Mouse (Mus musculus): ENCODE results near the gene Hcn3. TPM values are rescaled to one million over a fixed set of nuclear protein-coding genes. Genes with fewer than 3 reads are reported as not detected.

Gene Hcn3
- polyA plus RNA-seq, 1 experiment from 2014 or later = 0.45 TPM

GRCm38 (mm10) chr3:89123313-89123712 is 36.7 kb downstream of the Hcn3 start:
- no peak for TF ChIP-seq CTCF (IDR thresholded peaks at IDR 0.05; ENCODE audit: low read depth)
- H3K9ac ChIP-seq (ENCODE audit: low read length) = no peak overlapping the region
- DNase-seq (ENCODE audit: low spot score) (no peak), ATAC-seq (ENCODE audit: low FRiP score, low TSS enrichment) (0 out of 2 replicates have a peak, but pooled peaks have one; percentile 68)
- H3K4me2 ChIP-seq (replicated peaks; ENCODE audit: low read depth) = no peak overlapping the region
- no peak overlapping the region for H3K4me3 ChIP-seq (ENCODE audit: low read depth, low read length)
- H3K4me1 ChIP-seq (replicated peaks; ENCODE audit: control insufficient read depth, insufficient read depth) = no peaks in the 10 kb centered on the region
- no peaks in the 10 kb centered on the region for H3K36me3 ChIP-seq (ENCODE audit: control insufficient read depth, insufficient read depth, low read length)
- no peaks in the 10 kb centered on the region for H3K27me3 ChIP-seq (ENCODE audit: control insufficient read depth, insufficient read depth, low read length)
- no peak overlapping the region for H3K27ac ChIP-seq (replicated peaks)
- WGBS = 61% methylated on average over 2 of the region's 2 CpGs
- H3K9me3 ChIP-seq (ENCODE audit: control insufficient read depth, low read length) = no peaks in the 10 kb centered on the region

GRCm38 (mm10) chr3:89115522-89115921 is 44.5 kb downstream of the Hcn3 start:
- Histone ChIP-seq H3K4me2 (replicated peaks; ENCODE audit: low read depth) (no peak overlapping the region), H3K9ac (ENCODE audit: low read length) (no peak overlapping the region), H3K4me3 (ENCODE audit: low read depth, low read length) (no peak overlapping the region), H3K27ac (replicated peaks) (no peak overlapping the region), H3K4me1 (replicated peaks; ENCODE audit: control insufficient read depth, insufficient read depth) (no peaks in the 10 kb centered on the region), H3K27me3 (ENCODE audit: control insufficient read depth, insufficient read depth, low read length) (no peaks in the 10 kb centered on the region), H3K36me3 (ENCODE audit: control insufficient read depth, insufficient read depth, low read length) (no peaks in the 10 kb centered on the region), H3K9me3 (ENCODE audit: control insufficient read depth, low read length) (no peaks in the 10 kb centered on the region)
- ATAC-seq (ENCODE audit: low FRiP score, low TSS enrichment) (peak; percentile 61; the same call in 1 of the 2 replicates), DNase-seq (ENCODE audit: low spot score) (no peak)
- peak; percentile 69 for TF ChIP-seq CTCF (IDR thresholded peaks at IDR 0.05; ENCODE audit: low read depth)
- no peak for TF ChIP-seq EP300 (optimal IDR thresholded peaks at IDR 0.05)
- WGBS = 0% methylated on average over 2 of the region's 2 CpGs

GRCm38 (mm10) chr3:89113058-89113457 is 46.9 kb downstream of the Hcn3 start:
- Histone ChIP-seq H3K9me3 (ENCODE audit: control insufficient read depth, low read length) (no peaks in the 10 kb centered on the region), H3K27me3 (ENCODE audit: control insufficient read depth, insufficient read depth, low read length) (no peaks in the 10 kb centered on the region), H3K27ac (replicated peaks) (no peak overlapping the region), H3K4me2 (replicated peaks; ENCODE audit: low read depth) (no peak overlapping the region), H3K4me1 (replicated peaks; ENCODE audit: control insufficient read depth, insufficient read depth) (no peaks in the 10 kb centered on the region), H3K9ac (ENCODE audit: low read length) (no peak overlapping the region), H3K4me3 (ENCODE audit: low read depth, low read length) (no peak overlapping the region), H3K36me3 (ENCODE audit: control insufficient read depth, insufficient read depth, low read length) (no peaks in the 10 kb centered on the region)
- DNase-seq (ENCODE audit: low spot score) (no peak), ATAC-seq (ENCODE audit: low FRiP score, low TSS enrichment) (no peak)
- 72% methylated on average over 4 of the region's 4 CpGs for WGBS
- TF ChIP-seq CTCF (IDR thresholded peaks at IDR 0.05; ENCODE audit: low read depth) (no peak), EP300 (optimal IDR thresholded peaks at IDR 0.05) (no peak)

GRCm38 (mm10) chr3:89108146-89108545 is 51.9 kb downstream of the Hcn3 start:
- ATAC-seq (ENCODE audit: low FRiP score, low TSS enrichment) (no peak), DNase-seq (ENCODE audit: low spot score) (no peak)

GRCm38 (mm10) chr3:89107545-89107944 is 52.5 kb downstream of the Hcn3 start:
- Histone ChIP-seq H3K9ac (ENCODE audit: low read length) (no peak overlapping the region), H3K27me3 (ENCODE audit: control insufficient read depth, insufficient read depth, low read length) (no peaks in the 10 kb centered on the region), H3K4me2 (replicated peaks; ENCODE audit: low read depth) (no peak overlapping the region), H3K36me3 (ENCODE audit: control insufficient read depth, insufficient read depth, low read length) (no peaks in the 10 kb centered on the region), H3K27ac (replicated peaks) (0 out of 2 replicates have a peak overlapping the region, but pooled peaks have one; percentile 5), H3K9me3 (ENCODE audit: control insufficient read depth, low read length) (no peaks in the 10 kb centered on the region), H3K4me3 (ENCODE audit: low read depth, low read length) (no peak overlapping the region), H3K4me1 (replicated peaks; ENCODE audit: control insufficient read depth, insufficient read depth) (no peaks in the 10 kb centered on the region)
- WGBS = 35% methylated on average over 3 of the region's 3 CpGs
- ATAC-seq (ENCODE audit: low FRiP score, low TSS enrichment) (no peak; the same call in 1 of the 2 replicates), DNase-seq (ENCODE audit: low spot score) (no peak)
- no peak for TF ChIP-seq EP300 (optimal IDR thresholded peaks at IDR 0.05)
- no peak for TF ChIP-seq CTCF (IDR thresholded peaks at IDR 0.05; ENCODE audit: low read depth)

More at GRCm38 (mm10) chr3:89108146-89108545, 51.9 kb downstream of the Hcn3 start:
- Histone ChIP-seq H3K4me3 (ENCODE audit: low read depth, low read length) (no peak overlapping the region), H3K36me3 (ENCODE audit: control insufficient read depth, insufficient read depth, low read length) (no peaks in the 10 kb centered on the region), H3K9ac (ENCODE audit: low read length) (no peak overlapping the region), H3K27ac (replicated peaks) (no peak overlapping the region), H3K4me1 (replicated peaks; ENCODE audit: control insufficient read depth, insufficient read depth) (no peaks in the 10 kb centered on the region), H3K4me2 (replicated peaks; ENCODE audit: low read depth) (no peak overlapping the region), H3K9me3 (ENCODE audit: control insufficient read depth, low read length) (no peaks in the 10 kb centered on the region), H3K27me3 (ENCODE audit: control insufficient read depth, insufficient read depth, low read length) (no peaks in the 10 kb centered on the region)
- WGBS = 45% methylated on average over 1 of the region's 1 CpGs
- no peak for TF ChIP-seq EP300 (optimal IDR thresholded peaks at IDR 0.05)

- DNase-seq (ENCODE audit: low spot score) = no peak
- Histone ChIP-seq H3K4me1 (replicated peaks; ENCODE audit: control insufficient read depth, insufficient read depth) (no peaks in the 10 kb centered on the region), H3K9me3 (ENCODE audit: control insufficient read depth, low read length) (no peaks in the 10 kb centered on the region), H3K27me3 (ENCODE audit: control insufficient read depth, insufficient read depth, low read length) (no peaks in the 10 kb centered on the region), H3K4me2 (replicated peaks; ENCODE audit: low read depth) (no peak overlapping the region), H3K4me3 (ENCODE audit: low read depth, low read length) (no peak overlapping the region), H3K36me3 (ENCODE audit: control insufficient read depth, insufficient read depth, low read length) (no peaks in the 10 kb centered on the region), H3K27ac (replicated peaks) (no peak overlapping the region), H3K9ac (ENCODE audit: low read length) (no peak overlapping the region)
- no peak for ATAC-seq (ENCODE audit: low FRiP score, low TSS enrichment)
- TF ChIP-seq CTCF (IDR thresholded peaks at IDR 0.05; ENCODE audit: low read depth) = no peak
- no peak for TF ChIP-seq EP300 (optimal IDR thresholded peaks at IDR 0.05)
Measured at GRCm38 (mm10) chr3:89106881-89107280, 53.1 kb downstream of the Hcn3 start.
